Mouse (Mus musculus) left cerebral cortex, postnatal 10 days (tissue): ENCODE data around the gene Thsd7b. TPM values are rescaled to one million over a fixed set of nuclear protein-coding genes. Genes with fewer than 3 reads are reported as not detected.

Experiments
- DNase-seq, 2 experiments: peaks; one replicate each; pipeline ENCODE4 v3.0.0; 2021 to 2022; ENCODE audit warnings: low spot score in 2 of 2, mixed read lengths in 1 of 2; ENCODE audit errors: extremely low spot score in 1 of 2
- intact Hi-C: fragments of 180-260 bp; cut with DNase I; formaldehyde crosslinking; loops from one replicate; pipeline ENCODE4 v1.15.1; 2025
- total RNA-seq, 2 experiments: library from RNA; stranded (reverse); gene quantifications; 2 replicates each; pipeline ENCODE4 v1.2.3; 2021

Thsd7b gene
- total RNA-seq, 2 experiments from 2014 or later = 14.8 to 18.0 TPM

- intact Hi-C loops = no loop called here
- no peak for DNase-seq
These were observed 220.8 kb downstream of the Thsd7b start for GRCm38 (mm10) chr1:129493929-129494328.

- DNase-seq = no peak
- intact Hi-C loops = no loop called here
These were observed 228.6 kb downstream of the Thsd7b start for GRCm38 (mm10) chr1:129501707-129502106.

GRCm38 (mm10) chr1:129516379-129516778, 243.3 kb downstream of the Thsd7b start:
- DNase-seq = no peak
- intact Hi-C loops = no loop called here

GRCm38 (mm10) chr1:129519751-129520150, 246.6 kb downstream of the Thsd7b start:
- intact Hi-C loops = no loop called here

GRCm38 (mm10) chr1:129526967-129527366, 253.9 kb downstream of the Thsd7b start:
- intact Hi-C loops = no loop called here
- no peak for DNase-seq

More at GRCm38 (mm10) chr1:129519751-129520150, 246.6 kb downstream of the Thsd7b start:
- no peak for DNase-seq

GRCm38 (mm10) chr1:129532206-129532605, 259.1 kb downstream of the Thsd7b start:
- intact Hi-C loops = no loop called here
- no peak for DNase-seq

- intact Hi-C loops = no loop called here
- no peak for DNase-seq
These were observed 265.4 kb downstream of the Thsd7b start for GRCm38 (mm10) chr1:129538508-129538907.

GRCm38 (mm10) chr1:129538970-129539369, 265.9 kb downstream of the Thsd7b start:
- intact Hi-C loops = no loop called here
- no peak for DNase-seq

GRCm38 (mm10) chr1:129540751-129541150, 267.6 kb downstream of the Thsd7b start:
- intact Hi-C loops = no loop called here
- no peak for DNase-seq

GRCm38 (mm10) chr1:129542563-129543146, 269.6 kb downstream of the Thsd7b start:
- intact Hi-C loops = no loop called here
- DNase-seq = no peak

- intact Hi-C loops = no loop called here
These were observed 270.1 kb downstream of the Thsd7b start for GRCm38 (mm10) chr1:129543169-129543568.

GRCm38 (mm10) chr1:129558054-129558453, 285.0 kb downstream of the Thsd7b start:
- DNase-seq = no peak
- intact Hi-C loops = no loop called here

More at GRCm38 (mm10) chr1:129543169-129543568, 270.1 kb downstream of the Thsd7b start:
- no peak for DNase-seq

GRCm38 (mm10) chr1:129559137-129559536, 286.0 kb downstream of the Thsd7b start:
- intact Hi-C loops = no loop called here
- no peak for DNase-seq

- DNase-seq = no peak
- intact Hi-C loops = no loop called here
These were observed 286.7 kb downstream of the Thsd7b start for GRCm38 (mm10) chr1:129559812-129560211.

- no peak for DNase-seq
- intact Hi-C loops = no loop called here
These were observed 289.6 kb downstream of the Thsd7b start for GRCm38 (mm10) chr1:129562707-129563106.

- no peak for DNase-seq
- intact Hi-C loops = no loop called here
These were observed 297.4 kb downstream of the Thsd7b start for GRCm38 (mm10) chr1:129570522-129570921.

- intact Hi-C loops = no loop called here
- no peak for DNase-seq
These were observed 306.9 kb downstream of the Thsd7b start for GRCm38 (mm10) chr1:129579955-129580354.

- no peak for DNase-seq
These were observed 313.5 kb downstream of the Thsd7b start for GRCm38 (mm10) chr1:129586635-129587034.

GRCm38 (mm10) chr1:129589366-129590002, 316.4 kb downstream of the Thsd7b start:
- no peak for DNase-seq
- intact Hi-C loops = no loop called here

More at GRCm38 (mm10) chr1:129586635-129587034, 313.5 kb downstream of the Thsd7b start:
- intact Hi-C loops = no loop called here

GRCm38 (mm10) chr1:129595447-129595846, 322.3 kb downstream of the Thsd7b start:
- intact Hi-C loops = no loop called here
- no peak for DNase-seq

- intact Hi-C loops = no loop called here
- no peak for DNase-seq
These were observed 327.8 kb downstream of the Thsd7b start for GRCm38 (mm10) chr1:129600933-129601332.
